Mouse (Mus musculus) cortical plate, adult 2 months (tissue): ENCODE data around the gene Nmb.

ENCODE experiments used
- CTCF ChIP-seq: fragments of 200-500 bp; IDR thresholded peaks from 2 replicates; pipeline ENCODE4 v1.5.1; 2011; ENCODE audit warnings: mild to moderate bottlenecking, control low read depth, low read length; ENCODE audit not compliant: insufficient read depth; ENCODE audit errors: extremely low read depth
- POLR2A ChIP-seq: fragments of 200-500 bp; IDR thresholded peaks from 2 replicates; pipeline ENCODE4 v1.6.1; 2011; ENCODE audit warnings: mild to moderate bottlenecking, low read length, control low read depth; ENCODE audit not compliant: insufficient read depth; ENCODE audit errors: extremely low read depth

DNA sequence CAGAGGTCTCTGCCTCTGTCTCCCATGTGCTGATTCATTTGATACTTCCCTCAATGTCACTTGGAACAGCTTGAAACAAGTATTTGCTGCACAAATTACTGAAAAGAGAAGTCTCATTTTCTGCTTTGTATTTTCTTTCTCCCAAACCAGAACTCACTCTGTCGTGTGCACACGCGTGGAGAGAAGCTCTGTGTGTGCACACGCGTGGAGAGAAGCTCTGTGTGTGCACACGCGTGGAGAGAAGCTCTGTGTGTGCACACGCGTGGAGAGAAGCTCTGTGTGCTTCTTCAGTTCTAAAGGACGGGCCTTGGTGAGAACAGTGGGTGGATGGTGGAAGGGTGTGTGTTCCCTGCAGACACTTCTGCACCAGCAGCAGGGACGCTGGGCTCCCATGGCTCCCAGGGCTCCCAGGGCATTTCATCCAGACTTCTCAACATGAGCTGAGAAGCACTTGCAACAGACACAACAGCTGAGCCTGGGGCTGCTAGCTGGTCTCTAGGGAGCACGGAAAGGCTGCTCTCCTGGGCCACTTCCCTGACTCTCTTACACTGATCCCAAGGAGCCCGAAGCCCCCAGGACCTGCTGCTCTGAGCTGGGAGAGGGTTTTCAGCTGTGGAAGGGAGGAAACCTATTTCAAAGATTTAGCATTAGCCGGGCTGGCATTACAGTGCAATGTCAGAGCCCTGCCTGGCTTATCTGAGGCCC is 9.9 kb downstream of the Nmb start:
- TF ChIP-seq CTCF (no peak), POLR2A (no peak)
